Comparison of ENCODE assay signal across 8 mouse cellular contexts in the genomic region with DNA sequence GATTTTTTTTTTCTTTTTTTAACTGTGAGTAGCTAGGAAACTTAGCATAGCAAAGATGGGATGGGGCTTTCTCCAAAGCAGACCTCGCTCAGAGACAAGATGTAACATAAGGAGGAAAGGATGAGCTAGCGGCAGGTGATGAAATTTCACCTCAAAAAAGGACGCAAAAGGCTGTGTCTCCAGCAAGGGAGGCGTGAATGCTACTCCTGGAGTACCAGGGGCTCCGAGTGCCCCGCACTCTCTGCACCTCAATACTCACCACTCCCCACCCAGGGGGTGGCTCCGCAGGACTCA. TPM values are rescaled to one million over a fixed set of nuclear protein-coding genes. Genes with fewer than 3 reads are reported as not detected.
DNase-seq lines count a peak whose midpoint lies in the region; ATAC-seq and TF ChIP-seq lines count a peak whose summit lies in the region.

No protein-coding gene starts in this region.

- DNase-seq in heart, embryonic 10.5 days (ENCODE audit: low spot score): no peak
- no peak for DNase-seq in heart, adult 11 months
- DNase-seq in forebrain, embryonic 11.5 days (ENCODE audit: low spot score): no peak
- DNase-seq in layer of hippocampus, postnatal 25 days (ENCODE audit: extremely low spot score in 1 of 2, low spot score in 1 of 2): no peak
- DNase-seq in urinary bladder, postnatal 14 days (ENCODE audit: low spot score): no peak
- no peak for DNase-seq in kidney, postnatal 4 days

- H3K4me3 ChIP-seq in heart, embryonic 10.5 days: peak overlapping the region; percentile 93
- H3K4me3 ChIP-seq in C2C12 (ENCODE audit: insufficient read depth, poor library complexity, severe bottlenecking): peak overlapping the region; percentile 72
- peak overlapping the region; percentile 91 for H3K4me3 ChIP-seq in forebrain, embryonic 11.5 days (ENCODE audit: low read depth, low read length)
- peak overlapping the region; percentile 69 for H3K4me3 ChIP-seq in liver, embryonic 16.5 days (ENCODE audit: low read depth, low read length)

- no peak for TF ChIP-seq CTCF in C2C12 (IDR thresholded peaks at IDR 0.05; ENCODE audit: control insufficient read depth, insufficient read depth, insufficient read length)

- no peaks in the 10 kb centered on the region for H3K36me3 ChIP-seq in heart, embryonic 10.5 days
- no peaks in the 10 kb centered on the region for H3K36me3 ChIP-seq in C2C12 (ENCODE audit: control insufficient read depth, insufficient read depth)
- H3K36me3 ChIP-seq in forebrain, embryonic 11.5 days (ENCODE audit: control insufficient read depth, insufficient read depth, low read length): no peaks in the 10 kb centered on the region
- no peaks in the 10 kb centered on the region for H3K36me3 ChIP-seq in liver, embryonic 16.5 days (ENCODE audit: control insufficient read depth, insufficient read depth)

- peak overlapping the region; percentile 99 for H3K9ac ChIP-seq in forebrain, embryonic 11.5 days (ENCODE audit: low read length)
- H3K9ac ChIP-seq in liver, embryonic 16.5 days (ENCODE audit: low read depth, low read length): peak overlapping the region; percentile 73

- H3K79me2 ChIP-seq in C2C12 (ENCODE audit: control insufficient read depth, insufficient read depth): peaks cover 53% of the 10 kb centered on the region

- peak overlapping the region; percentile 99 for H3K27ac ChIP-seq in heart, embryonic 10.5 days
- peak overlapping the region; percentile 95 for H3K27ac ChIP-seq in forebrain, embryonic 11.5 days (ENCODE audit: low read depth, low read length)
- no peak overlapping the region for H3K27ac ChIP-seq in liver, embryonic 16.5 days (ENCODE audit: low read length)

- under 1% methylated on average over 7 of the region's 7 CpGs for WGBS in heart, embryonic 10.5 days
- 0% methylated on average over 7 of the region's 7 CpGs for WGBS in forebrain, embryonic 11.5 days
- under 1% methylated on average over 7 of the region's 7 CpGs for WGBS in liver, embryonic 16.5 days (ENCODE audit: insufficient replicate concordance)

- peaks cover 15% of the 10 kb centered on the region for H3K79me3 ChIP-seq in C2C12 (ENCODE audit: low read depth)

- peak overlapping the region; percentile 69 for H3K4me2 ChIP-seq in forebrain, embryonic 11.5 days (ENCODE audit: low read depth, low read length, severe bottlenecking)
- peak overlapping the region; percentile 82 for H3K4me2 ChIP-seq in liver, embryonic 16.5 days (ENCODE audit: low read depth, low read length)

- peak overlapping the region; percentile 93 for H3ac ChIP-seq in C2C12 (ENCODE audit: control insufficient read depth, insufficient read length, low read depth)

- peaks cover 7% of the 10 kb centered on the region; the same call in 1 of the 2 replicates for H3K4me1 ChIP-seq in heart, embryonic 10.5 days
- peaks cover 5% of the 10 kb centered on the region; the same call in 1 of the 2 replicates for H3K4me1 ChIP-seq in forebrain, embryonic 11.5 days (replicated peaks; ENCODE audit: control insufficient read depth, insufficient read depth, low read length)
- no peaks in the 10 kb centered on the region; the same call in 1 of the 2 replicates for H3K4me1 ChIP-seq in liver, embryonic 16.5 days (ENCODE audit: control insufficient read depth, low read depth, low read length)

- H3K9me3 ChIP-seq in heart, embryonic 10.5 days: no peaks in the 10 kb centered on the region
- H3K9me3 ChIP-seq in forebrain, embryonic 11.5 days (ENCODE audit: control insufficient read depth, low read length): no peaks in the 10 kb centered on the region
- no peaks in the 10 kb centered on the region for H3K9me3 ChIP-seq in liver, embryonic 16.5 days (replicated peaks; ENCODE audit: control insufficient read depth, low read length)

- no peaks in the 10 kb centered on the region for H3K27me3 ChIP-seq in heart, embryonic 10.5 days (ENCODE audit: insufficient read depth, poor library complexity, severe bottlenecking)
- H3K27me3 ChIP-seq in C2C12 (ENCODE audit: control insufficient read depth, insufficient read depth, insufficient read length): no peaks in the 10 kb centered on the region
- no peaks in the 10 kb centered on the region for H3K27me3 ChIP-seq in forebrain, embryonic 11.5 days (ENCODE audit: control insufficient read depth, insufficient read depth, low read length)
- peaks cover 24% of the 10 kb centered on the region for H3K27me3 ChIP-seq in liver, embryonic 16.5 days (ENCODE audit: control insufficient read depth, insufficient read depth, low read depth, low read length)

- no peak for ATAC-seq in forebrain, embryonic 11.5 days (replicated peaks; ENCODE audit: low FRiP score)
- ATAC-seq in liver, embryonic 16.5 days (ENCODE audit: low read depth): no peak

TF ChIP-seq in C2C12, 6 proteins besides CTCF, POLR2A, EP300 and RAD21:
- TF ChIP-seq MAX (IDR thresholded peaks at IDR 0.05) (no peak), CEBPB (IDR thresholded peaks at IDR 0.05; ENCODE audit: low read depth) (peak; percentile 7)
TF ChIP-seq in C2C12: peak in this region for 1.

RNA-seq across cellular contexts. Expression of gene Zfyve9, which starts 0.9 kb away (rescaled TPM):
- polyA plus RNA-seq in heart, embryonic 10.5 days (2016; fragmentation: Nextera tagmentation; extraction: Ambion mirVana): 3.3 and 3.4 TPM in 2 replicates
- polyA plus RNA-seq in C2C12 (2012; fragmentation: generic; extraction: Trizol): 5.5 TPM
- polyA plus RNA-seq in forebrain, embryonic 11.5 days (2014; fragmentation: Nextera tagmentation; extraction: Ambion mirVana): 4.0 and 4.8 TPM in 2 replicates
- polyA plus RNA-seq in liver, embryonic 16.5 days (2015; fragmentation: Nextera tagmentation; extraction: Ambion mirVana): 0.29 and 0.38 TPM in 2 replicates
- 10 to 100 TPM; 53.1 to 54.6 TPM for total RNA-seq in layer of hippocampus, postnatal 25 days (2021)

RNA-seq across cellular contexts. Expression of gene Btf3l4, which starts 53.7 kb away (rescaled TPM):
- 160 and 165 TPM in 2 replicates for polyA plus RNA-seq in heart, embryonic 10.5 days (2016; fragmentation: Nextera tagmentation; extraction: Ambion mirVana)
- 29.1 TPM for polyA plus RNA-seq in C2C12 (2012; fragmentation: generic; extraction: Trizol)
- polyA plus RNA-seq in forebrain, embryonic 11.5 days (2014; fragmentation: Nextera tagmentation; extraction: Ambion mirVana): 230 and 249 TPM in 2 replicates
- 36.8 and 39.8 TPM in 2 replicates for polyA plus RNA-seq in liver, embryonic 16.5 days (2015; fragmentation: Nextera tagmentation; extraction: Ambion mirVana)
- 10 to 100 TPM; 92.4 to 93.2 TPM for total RNA-seq in layer of hippocampus, postnatal 25 days (2021)

RNA-seq across cellular contexts. Expression of gene Txndc12, which starts 54.7 kb away (rescaled TPM):
- polyA plus RNA-seq in heart, embryonic 10.5 days (2016; fragmentation: Nextera tagmentation; extraction: Ambion mirVana): 101 and 106 TPM in 2 replicates
- polyA plus RNA-seq in C2C12 (2012; fragmentation: generic; extraction: Trizol): 51.1 TPM
- 99.4 and 101 TPM in 2 replicates for polyA plus RNA-seq in forebrain, embryonic 11.5 days (2014; fragmentation: Nextera tagmentation; extraction: Ambion mirVana)
- 27.5 and 27.8 TPM in 2 replicates for polyA plus RNA-seq in liver, embryonic 16.5 days (2015; fragmentation: Nextera tagmentation; extraction: Ambion mirVana)
- total RNA-seq in layer of hippocampus, postnatal 25 days (2021): 10 to 100 TPM; 37.0 to 37.7 TPM
